Comparison of ENCODE assay signal across 27 mouse cellular contexts in genomic region chr16:35502456-35502855, GRCm38 (mm10). TPM values are rescaled to one million over a fixed set of nuclear protein-coding genes. Genes with fewer than 3 reads are reported as not detected.
DNase-seq lines count a peak whose midpoint lies in the region; ATAC-seq lines count a peak whose summit lies in the region.
"Had no signal": no experiment of that assay in that cellular context is flagged by ENCODE, and none has a peak within 500 bp of the region (broad histone marks: within the 10 kb centered on the region; RNA-seq: fewer than 3 reads in every experiment).

No protein-coding gene starts in this region.

- 48% methylated on average over 11 of the region's 11 CpGs for WGBS in heart, embryonic 13.5 days
- 57% methylated on average over 11 of the region's 11 CpGs for WGBS in heart, embryonic 11.5 days (ENCODE audit: insufficient replicate concordance)
- 93% methylated on average over 11 of the region's 11 CpGs for WGBS in midbrain, embryonic 11.5 days
- WGBS in midbrain, embryonic 14.5 days = 85% methylated on average over 11 of the region's 11 CpGs

- peaks cover 9% of the 10 kb centered on the region for H3K4me1 ChIP-seq in heart, embryonic 13.5 days
- H3K4me1 ChIP-seq in heart, embryonic 11.5 days (ENCODE audit: control insufficient read depth, insufficient read depth, low read length) = no peaks in the 10 kb centered on the region
- no peaks in the 10 kb centered on the region for H3K4me1 ChIP-seq in midbrain, embryonic 11.5 days (ENCODE audit: control insufficient read depth, insufficient read depth, low read length)
- H3K4me1 ChIP-seq in midbrain, embryonic 14.5 days (ENCODE audit: control insufficient read depth, insufficient read depth, low read length) = no peaks in the 10 kb centered on the region
- H3K4me1 ChIP-seq: embryonic facial prominence, embryonic 12.5 days; embryonic facial prominence, embryonic 15.5 days; heart, embryonic 10.5 days; hindbrain, embryonic 13.5 days; intestine, embryonic 15.5 days had no signal

- H3K9me3 ChIP-seq in heart, embryonic 13.5 days = peaks cover 10% of the 10 kb centered on the region
- no peaks in the 10 kb centered on the region; the same call in 1 of the 2 replicates for H3K9me3 ChIP-seq in heart, embryonic 11.5 days (replicated peaks; ENCODE audit: control insufficient read depth, low read length)
- H3K9me3 ChIP-seq in midbrain, embryonic 11.5 days (ENCODE audit: control insufficient read depth, low read length) = no peaks in the 10 kb centered on the region; the same call in 1 of the 2 replicates
- no peaks in the 10 kb centered on the region for H3K9me3 ChIP-seq in midbrain, embryonic 14.5 days (ENCODE audit: control insufficient read depth, low read length)
- H3K9me3 ChIP-seq: embryonic facial prominence, embryonic 12.5 days; embryonic facial prominence, embryonic 15.5 days; hindbrain, embryonic 13.5 days; intestine, embryonic 15.5 days had no signal

- no peaks in the 10 kb centered on the region for H3K36me3 ChIP-seq in heart, embryonic 13.5 days
- H3K36me3 ChIP-seq in heart, embryonic 11.5 days (ENCODE audit: control insufficient read depth, insufficient read depth, low read length) = no peaks in the 10 kb centered on the region
- H3K36me3 ChIP-seq in midbrain, embryonic 11.5 days (ENCODE audit: control insufficient read depth, insufficient read depth, low read length) = no peaks in the 10 kb centered on the region
- no peaks in the 10 kb centered on the region for H3K36me3 ChIP-seq in midbrain, embryonic 14.5 days (ENCODE audit: control insufficient read depth, insufficient read depth, low read length)
- H3K36me3 ChIP-seq: embryonic facial prominence, embryonic 12.5 days; embryonic facial prominence, embryonic 15.5 days; heart, embryonic 10.5 days; hindbrain, embryonic 10.5 days; hindbrain, embryonic 13.5 days; intestine, embryonic 15.5 days had no signal

- no peaks in the 10 kb centered on the region for H3K27me3 ChIP-seq in heart, embryonic 13.5 days (replicated peaks)
- no peaks in the 10 kb centered on the region for H3K27me3 ChIP-seq in heart, embryonic 11.5 days (ENCODE audit: control insufficient read depth, insufficient read depth, low read length)
- no peaks in the 10 kb centered on the region for H3K27me3 ChIP-seq in midbrain, embryonic 11.5 days (ENCODE audit: control insufficient read depth, insufficient read depth, low read length)
- no peaks in the 10 kb centered on the region for H3K27me3 ChIP-seq in midbrain, embryonic 14.5 days (ENCODE audit: control insufficient read depth, insufficient read depth, low read length)
- H3K27me3 ChIP-seq: embryonic facial prominence, embryonic 12.5 days; embryonic facial prominence, embryonic 15.5 days; hindbrain, embryonic 13.5 days; intestine, embryonic 15.5 days had no signal

- no peak overlapping the region for H3K27ac ChIP-seq in heart, embryonic 13.5 days (replicated peaks)
- no peak overlapping the region for H3K27ac ChIP-seq in heart, embryonic 11.5 days (ENCODE audit: low read depth, low read length)
- no peak overlapping the region for H3K27ac ChIP-seq in midbrain, embryonic 11.5 days (ENCODE audit: low read depth, low read length)
- no peak overlapping the region for H3K27ac ChIP-seq in midbrain, embryonic 14.5 days (replicated peaks; ENCODE audit: low read depth, low read length)
- H3K27ac ChIP-seq: embryonic facial prominence, embryonic 12.5 days; embryonic facial prominence, embryonic 15.5 days; heart, adult 2 months; heart, embryonic 10.5 days; hindbrain, embryonic 10.5 days; hindbrain, embryonic 13.5 days; intestine, embryonic 15.5 days had no signal

- no peak overlapping the region for H3K4me3 ChIP-seq in heart, embryonic 13.5 days
- no peak overlapping the region for H3K4me3 ChIP-seq in heart, embryonic 11.5 days (ENCODE audit: low read depth, low read length)
- no peak overlapping the region for H3K4me3 ChIP-seq in midbrain, embryonic 11.5 days (ENCODE audit: low read depth, low read length)
- H3K4me3 ChIP-seq in midbrain, embryonic 14.5 days (replicated peaks; ENCODE audit: low read depth, low read length) = no peak overlapping the region
- H3K4me3 ChIP-seq: embryonic facial prominence, embryonic 12.5 days; embryonic facial prominence, embryonic 15.5 days; heart, adult 2 months; heart, embryonic 10.5 days; hindbrain, embryonic 10.5 days; hindbrain, embryonic 13.5 days; intestine, embryonic 15.5 days had no signal

- H3K9ac ChIP-seq in heart, embryonic 13.5 days = 0 out of 2 replicates have a peak overlapping the region, but pooled peaks have one; percentile 0
- H3K9ac ChIP-seq in heart, embryonic 11.5 days (ENCODE audit: low read depth, low read length) = no peak overlapping the region
- H3K9ac ChIP-seq in midbrain, embryonic 11.5 days (ENCODE audit: low read length) = no peak overlapping the region
- H3K9ac ChIP-seq in midbrain, embryonic 14.5 days (replicated peaks; ENCODE audit: low read length) = no peak overlapping the region
- H3K9ac ChIP-seq: embryonic facial prominence, embryonic 12.5 days; embryonic facial prominence, embryonic 15.5 days; forebrain, postnatal 0 days; hindbrain, embryonic 13.5 days; intestine, embryonic 15.5 days had no signal

- DNase-seq in midbrain, embryonic 11.5 days (ENCODE audit: low spot score, missing footprints) = peak; percentile 28
- DNase-seq in midbrain, embryonic 14.5 days = no peak
- DNase-seq in testis, postnatal 14 days (ENCODE audit: low spot score) = peak; percentile 79
- no peak for DNase-seq in testis, postnatal 10 days (ENCODE audit: low spot score)
- DNase-seq in frontal cortex, postnatal 25 days (ENCODE audit: low spot score in 2 of 2) = no peak
- DNase-seq: adrenal gland, adult 8-10 months; adrenal gland, postnatal 25 days; B cell, adult 2 months; cerebellum, adult 11-12 months; cerebellum, adult 9-10 months; cerebellum, postnatal 25 days; forebrain, postnatal 0 days; gastrocnemius, postnatal 25 days; heart, adult 2 months; heart, postnatal 10 days; heart, postnatal 36 days had no signal

- no peak for ATAC-seq in heart, embryonic 13.5 days (ENCODE audit: extremely low read depth, insufficient number of reproducible peaks, low FRiP score, low TSS enrichment)
- no peak for ATAC-seq in heart, embryonic 11.5 days (replicated peaks; ENCODE audit: insufficient number of reproducible peaks, low FRiP score, low TSS enrichment)
- ATAC-seq in midbrain, embryonic 11.5 days (ENCODE audit: low FRiP score) = no peak
- no peak for ATAC-seq in midbrain, embryonic 14.5 days (ENCODE audit: low FRiP score, low TSS enrichment)
- ATAC-seq: CD4-positive, CD25-positive, alpha-beta regulatory T cell, adult 4 months; forebrain, embryonic 14.5 days; forebrain, postnatal 0 days; hindbrain, embryonic 16.5 days; intestine, embryonic 15.5 days had no signal

- no peak overlapping the region for H3K4me2 ChIP-seq in heart, embryonic 13.5 days
- no peak overlapping the region for H3K4me2 ChIP-seq in heart, embryonic 11.5 days
- no peak overlapping the region for H3K4me2 ChIP-seq in midbrain, embryonic 11.5 days
- no peak overlapping the region for H3K4me2 ChIP-seq in midbrain, embryonic 14.5 days (ENCODE audit: low read length)
- H3K4me2 ChIP-seq: embryonic facial prominence, embryonic 12.5 days; embryonic facial prominence, embryonic 15.5 days; hindbrain, embryonic 13.5 days; intestine, embryonic 15.5 days had no signal

RNA-seq across cellular contexts. Expression of gene Pdia5, which starts 11.8 kb away (rescaled TPM):
- 28.2 and 31.6 TPM in 2 replicates for polyA plus RNA-seq in heart, embryonic 13.5 days (2015; fragmentation: Nextera tagmentation; extraction: Ambion mirVana)
- polyA plus RNA-seq in heart, embryonic 11.5 days (2014; fragmentation: Nextera tagmentation; extraction: Ambion mirVana) = 12.9 and 15.0 TPM in 2 replicates
- polyA plus RNA-seq in midbrain, embryonic 11.5 days (2014; fragmentation: Nextera tagmentation; extraction: Ambion mirVana) = 8.7 and 9.6 TPM in 2 replicates
- 6.2 and 7.6 TPM in 2 replicates for polyA plus RNA-seq in midbrain, embryonic 14.5 days (2014; fragmentation: Nextera tagmentation; extraction: Ambion mirVana)
- polyA plus RNA-seq: CD4-positive, CD25-positive, alpha-beta regulatory T cell, adult 4 months had no signal

RNA-seq across cellular contexts. Expression of gene Sema5b, which starts 38.5 kb away (rescaled TPM):
- 1.1 and 2.0 TPM in 2 replicates for polyA plus RNA-seq in heart, embryonic 13.5 days (2015; fragmentation: Nextera tagmentation; extraction: Ambion mirVana)
- 2.6 and 2.9 TPM in 2 replicates for polyA plus RNA-seq in heart, embryonic 11.5 days (2014; fragmentation: Nextera tagmentation; extraction: Ambion mirVana)
- polyA plus RNA-seq in midbrain, embryonic 11.5 days (2014; fragmentation: Nextera tagmentation; extraction: Ambion mirVana) = 31.1 and 31.7 TPM in 2 replicates
- 18.4 and 20.0 TPM in 2 replicates for polyA plus RNA-seq in midbrain, embryonic 14.5 days (2014; fragmentation: Nextera tagmentation; extraction: Ambion mirVana)
- polyA plus RNA-seq: CD4-positive, CD25-positive, alpha-beta regulatory T cell, adult 4 months had no signal

Comparison
In these comparisons a context has a peak if more than half of its experiments do, and no peak if none do; other contexts are left out.
1. DNase-seq: peak in midbrain, embryonic 11.5 days (single experiment) and testis, postnatal 14 days (single experiment); none in midbrain, embryonic 14.5 days (single experiment), testis, postnatal 10 days (single experiment) and frontal cortex, postnatal 25 days (0 of 2).